Mouse (Mus musculus) forebrain, embryonic 15.5 days (tissue): ENCODE measurements around the gene Sipa1l2. TPM values are rescaled to one million over a fixed set of nuclear protein-coding genes. Genes with fewer than 3 reads are reported as not detected.

Experiments
- ATAC-seq: fragments of 200-750 bp; cut with Nextera tagmentation; replicated peaks from 2 replicates; pipeline ENCODE4 v1.8.0; 2017; ENCODE audit warnings: mild to moderate bottlenecking, moderate TSS enrichment, moderate library complexity
- H3K27ac ChIP-seq: fragments of 300-500 bp; sonication (generic); replicated peaks from 2 replicates; pipeline ENCODE4 v1.5.1; 2015; ENCODE audit warnings: mild to moderate bottlenecking, inconsistent platforms
- H3K27me3 ChIP-seq: fragments of 300-500 bp; sonication (generic); 2 replicates; pipeline ENCODE4 v1.6.1; 2015; ENCODE audit warnings: inconsistent platforms
- H3K36me3 ChIP-seq: fragments of 300-500 bp; sonication (generic); 2 replicates; pipeline ENCODE4 v1.6.1; 2015; ENCODE audit warnings: mild to moderate bottlenecking, inconsistent platforms
- H3K4me1 ChIP-seq: fragments of 300-500 bp; sonication (generic); 2 replicates; pipeline ENCODE4 v1.6.1; 2015; ENCODE audit warnings: inconsistent platforms
- H3K4me2 ChIP-seq: fragments of 300-500 bp; sonication (generic); replicated peaks from 2 replicates; pipeline ENCODE4 v1.6.1; 2015; ENCODE audit warnings: mild to moderate bottlenecking, inconsistent platforms
- H3K4me3 ChIP-seq: fragments of 300-500 bp; sonication (generic); 2 replicates; pipeline ENCODE4 v1.5.1; 2015; ENCODE audit warnings: mild to moderate bottlenecking, inconsistent platforms
- H3K9ac ChIP-seq: fragments of 300-500 bp; sonication (generic); replicated peaks from 2 replicates; pipeline ENCODE4 v1.6.1; 2015; ENCODE audit warnings: mild to moderate bottlenecking, inconsistent platforms
- H3K9me3 ChIP-seq: fragments of 300-500 bp; sonication (generic); 2 replicates; pipeline ENCODE4 v1.6.1; 2016; ENCODE audit warnings: inconsistent platforms
- WGBS: fragments of 180-500 bp; shearing (Covaris S2); methylation state at CpG from one replicate; pipeline ENCODE4 v1.1.7; 2015; ENCODE audit warnings: mixed read lengths; 5-methylcytosine and 5-hydroxymethylcytosine counted together
- polyA plus RNA-seq: library from polyadenylated mRNA; unstranded; fragments of >200 nt; fragmentation: Nextera tagmentation; extraction: Ambion mirVana; gene quantifications from 2 replicates; pipeline ENCODE4 v1.2.1, GENCODE M21; 2015

Sipa1l2 gene
- polyA plus RNA-seq, 1 experiment from 2014 or later = 32.0 TPM

DNA sequence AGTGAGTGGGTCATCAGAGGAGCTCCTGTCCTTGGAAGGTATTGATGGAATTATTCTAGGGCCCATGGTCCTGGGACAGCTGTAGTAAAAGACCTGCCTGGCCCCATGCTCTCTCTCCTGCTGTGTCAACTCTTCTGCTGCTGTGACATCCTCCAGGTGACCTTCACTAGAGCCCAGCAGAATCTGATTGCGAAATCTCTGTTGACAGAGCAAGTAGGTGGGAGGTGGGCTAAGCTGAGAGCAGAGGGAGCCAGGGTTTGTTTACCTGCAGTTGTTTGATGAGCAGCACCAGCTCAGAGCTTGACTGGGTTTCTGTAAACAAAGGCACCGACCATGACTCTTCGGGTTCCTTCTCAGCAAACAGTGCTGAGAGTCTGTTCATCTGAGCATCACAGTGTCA lies 187.9 kb downstream of the Sipa1l2 start:
- Histone ChIP-seq H3K4me2 (no peak overlapping the region), H3K4me3 (no peak overlapping the region), H3K27me3 (no peaks in the 10 kb centered on the region), H3K36me3 (no peaks in the 10 kb centered on the region), H3K27ac (no peak overlapping the region), H3K9ac (no peak overlapping the region), H3K9me3 (no peaks in the 10 kb centered on the region), H3K4me1 (peaks cover 20% of the 10 kb centered on the region)
- no peak for ATAC-seq
- WGBS = 85% methylated on average over 3 of the region's 3 CpGs

GRCm38 (mm10) chr8:125379939-125380338 lies 189.7 kb downstream of the Sipa1l2 start:
- no peaks in the 10 kb centered on the region for H3K9me3 ChIP-seq
- H3K27me3 ChIP-seq = no peaks in the 10 kb centered on the region
- H3K4me1 ChIP-seq = peaks cover 13% of the 10 kb centered on the region
- no peak overlapping the region for H3K4me2 ChIP-seq
- no peak overlapping the region for H3K9ac ChIP-seq
- no peak for ATAC-seq
- H3K36me3 ChIP-seq = no peaks in the 10 kb centered on the region
- no peak overlapping the region for H3K4me3 ChIP-seq
- WGBS = 65% methylated on average over 7 of the region's 7 CpGs
- no peak overlapping the region for H3K27ac ChIP-seq

DNA sequence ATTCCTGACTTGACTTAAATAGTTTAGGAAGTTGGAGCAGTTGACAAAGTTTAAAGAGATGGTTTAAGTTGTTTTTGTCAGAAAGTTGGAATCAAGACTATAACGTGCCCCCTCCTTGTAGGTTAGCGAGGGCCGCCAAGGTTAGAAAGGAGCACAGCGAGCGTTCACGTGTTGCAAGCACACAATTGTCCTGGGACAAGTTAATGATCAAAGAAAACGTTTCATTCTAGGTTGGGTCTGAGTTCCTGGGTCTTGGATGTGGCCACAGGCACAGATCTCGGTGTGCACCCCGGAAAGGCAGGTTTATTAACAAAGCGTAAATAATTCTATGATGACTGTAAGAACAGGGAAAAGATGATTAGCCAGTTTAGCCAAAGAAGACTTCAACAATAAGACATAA lies 190.5 kb downstream of the Sipa1l2 start:
- Histone ChIP-seq H3K9me3 (no peaks in the 10 kb centered on the region), H3K4me2 (no peak overlapping the region), H3K4me1 (peaks cover 10% of the 10 kb centered on the region), H3K9ac (no peak overlapping the region), H3K4me3 (no peak overlapping the region), H3K27ac (no peak overlapping the region), H3K36me3 (no peaks in the 10 kb centered on the region), H3K27me3 (no peaks in the 10 kb centered on the region)
- ATAC-seq = no peak
- WGBS = 70% methylated on average over 10 of the region's 10 CpGs

GRCm38 (mm10) chr8:125377704-125378103 lies 191.9 kb downstream of the Sipa1l2 start:
- Histone ChIP-seq H3K9me3 (no peaks in the 10 kb centered on the region), H3K36me3 (no peaks in the 10 kb centered on the region), H3K9ac (no peak overlapping the region), H3K4me1 (peaks cover 10% of the 10 kb centered on the region), H3K4me3 (no peak overlapping the region), H3K4me2 (no peak overlapping the region), H3K27me3 (no peaks in the 10 kb centered on the region), H3K27ac (no peak overlapping the region)
- ATAC-seq = no peak
- WGBS = 97% methylated on average over 3 of the region's 3 CpGs

DNA sequence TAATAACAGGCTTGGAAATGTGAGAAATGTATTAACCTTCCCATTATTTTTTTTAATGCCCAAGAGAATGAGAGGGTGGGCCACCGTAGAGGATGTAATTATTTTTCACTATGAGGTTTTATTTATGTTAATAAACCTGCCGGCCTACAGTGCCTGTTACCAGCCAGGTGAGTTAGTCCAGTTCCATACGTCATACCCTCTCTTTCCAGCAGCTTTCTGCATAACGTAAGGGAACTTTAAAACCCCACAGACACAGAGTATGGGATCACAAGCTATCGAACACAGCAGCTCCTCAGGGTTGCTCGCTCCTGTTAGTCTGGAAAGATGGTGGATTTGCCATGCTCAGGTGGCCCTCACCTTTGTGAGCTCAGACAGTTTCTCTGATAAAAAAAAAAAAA lies 193.2 kb downstream of the Sipa1l2 start:
- Histone ChIP-seq H3K27me3 (no peaks in the 10 kb centered on the region), H3K4me2 (no peak overlapping the region), H3K4me1 (peaks cover 10% of the 10 kb centered on the region), H3K27ac (peak overlapping the region; percentile 74), H3K9ac (no peak overlapping the region), H3K36me3 (no peaks in the 10 kb centered on the region), H3K4me3 (no peak overlapping the region), H3K9me3 (no peaks in the 10 kb centered on the region)
- ATAC-seq = peak; percentile 57
- 60% methylated on average over 6 of the region's 6 CpGs for WGBS

DNA sequence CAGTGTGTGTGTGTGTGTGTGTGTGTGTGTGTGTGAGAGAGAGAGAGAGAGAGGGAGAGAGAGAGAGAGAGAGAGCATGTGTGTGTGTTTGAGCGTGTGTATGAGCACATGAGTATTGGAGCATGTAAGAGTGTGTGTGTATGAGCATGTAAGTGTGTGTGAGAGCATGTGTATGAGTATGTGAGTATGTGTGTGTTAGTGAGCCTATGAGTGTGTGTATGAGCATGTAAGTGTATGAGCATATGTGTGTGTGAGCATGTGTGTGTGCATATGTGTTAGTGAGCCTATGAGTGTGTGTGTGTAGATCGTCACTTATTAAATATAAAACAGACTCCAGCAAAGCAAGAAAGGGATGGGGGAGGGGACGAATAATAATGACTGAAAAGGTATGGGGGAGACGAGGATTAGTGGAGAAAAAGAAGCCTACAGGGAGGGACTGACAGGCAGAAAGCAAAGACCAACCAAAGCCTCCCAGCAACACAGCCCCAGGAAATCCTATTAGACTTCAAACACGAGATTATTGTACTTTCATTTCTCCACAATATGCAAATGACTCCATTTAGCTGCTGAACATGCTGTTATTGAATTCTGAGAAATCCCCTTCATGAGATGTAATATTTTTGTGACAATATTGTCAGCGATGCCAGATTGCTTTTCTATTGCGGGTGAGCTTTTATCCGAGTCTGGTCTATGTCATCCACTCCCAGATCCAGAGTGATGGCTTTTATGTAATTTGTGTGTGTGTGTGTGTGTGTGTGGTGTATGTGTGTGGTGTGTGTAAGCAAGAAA lies 193.8 kb downstream of the Sipa1l2 start:
- ATAC-seq = peak; percentile 66
- H3K4me3 ChIP-seq = no peak overlapping the region
- no peak overlapping the region for H3K9ac ChIP-seq
- H3K9me3 ChIP-seq = no peaks in the 10 kb centered on the region
- H3K4me1 ChIP-seq = peaks cover 10% of the 10 kb centered on the region
- no peaks in the 10 kb centered on the region for H3K27me3 ChIP-seq
- H3K36me3 ChIP-seq = no peaks in the 10 kb centered on the region
- peak overlapping the region; percentile 74 for H3K27ac ChIP-seq
- WGBS = 23% methylated on average over 8 of the region's 8 CpGs
- H3K4me2 ChIP-seq = no peak overlapping the region

DNA sequence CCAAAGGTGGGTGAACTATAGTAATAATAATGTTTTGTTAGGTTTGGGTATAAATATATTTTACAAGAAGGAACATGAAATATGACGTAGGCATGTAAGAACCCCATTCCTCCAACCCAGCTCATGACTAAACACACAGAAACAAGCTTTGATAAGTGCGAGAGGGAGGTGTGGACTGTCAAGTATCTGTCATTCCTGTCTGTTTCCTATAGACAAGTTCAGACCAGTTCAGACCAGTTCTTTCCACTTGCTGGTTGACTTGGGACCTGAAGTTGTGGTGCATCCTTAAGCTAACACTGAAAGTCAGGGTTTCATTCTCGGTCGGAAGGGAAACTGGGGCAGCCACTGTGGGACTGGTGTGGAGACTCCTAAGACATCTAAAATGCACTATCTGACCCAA lies 197.0 kb downstream of the Sipa1l2 start:
- no peak overlapping the region for H3K4me3 ChIP-seq
- H3K27ac ChIP-seq = no peak overlapping the region
- 92% methylated on average over 4 of the region's 4 CpGs for WGBS
- H3K27me3 ChIP-seq = no peaks in the 10 kb centered on the region
- no peak for ATAC-seq
- H3K4me1 ChIP-seq = peaks cover 16% of the 10 kb centered on the region
- H3K9me3 ChIP-seq = no peaks in the 10 kb centered on the region
- H3K9ac ChIP-seq = no peak overlapping the region
- no peaks in the 10 kb centered on the region for H3K36me3 ChIP-seq
- H3K4me2 ChIP-seq = no peak overlapping the region

DNA sequence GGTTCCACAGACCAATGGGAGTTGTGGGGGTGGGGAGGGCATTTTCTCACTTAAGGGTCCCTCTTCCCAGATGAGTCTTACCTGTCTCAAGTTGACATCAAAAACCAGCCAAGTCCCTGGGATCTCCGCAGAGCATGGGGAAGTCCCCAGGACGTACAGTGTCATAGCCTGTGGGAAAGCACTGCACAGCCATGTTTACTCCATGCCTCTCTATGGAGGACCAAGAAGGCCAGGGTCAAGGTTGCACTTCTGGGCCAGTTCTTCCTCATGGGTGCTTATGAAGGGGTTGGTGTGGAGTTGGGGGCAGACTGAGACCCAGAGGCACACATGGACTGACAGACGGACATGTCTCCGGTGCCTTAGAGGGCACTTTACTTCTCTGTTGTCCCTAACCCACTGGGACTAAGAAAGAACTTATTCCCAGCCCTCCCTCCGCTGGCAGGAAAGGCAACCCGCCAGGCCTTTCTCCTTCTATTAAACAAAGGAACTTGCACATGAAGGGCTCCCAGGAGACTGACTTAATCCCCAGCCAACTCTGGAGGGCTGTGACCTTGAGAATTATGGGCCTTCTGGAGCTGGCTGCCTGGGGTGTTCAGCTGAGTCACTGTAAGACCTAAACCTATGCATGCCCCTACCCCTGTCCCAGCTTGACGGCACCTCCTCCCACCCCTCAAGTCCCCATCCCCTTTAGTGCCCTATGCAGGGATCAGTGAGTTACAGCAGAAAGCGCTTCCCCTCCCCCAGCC lies 199.9 kb downstream of the Sipa1l2 start:
- 34% methylated on average over 8 of the region's 8 CpGs for WGBS

DNA sequence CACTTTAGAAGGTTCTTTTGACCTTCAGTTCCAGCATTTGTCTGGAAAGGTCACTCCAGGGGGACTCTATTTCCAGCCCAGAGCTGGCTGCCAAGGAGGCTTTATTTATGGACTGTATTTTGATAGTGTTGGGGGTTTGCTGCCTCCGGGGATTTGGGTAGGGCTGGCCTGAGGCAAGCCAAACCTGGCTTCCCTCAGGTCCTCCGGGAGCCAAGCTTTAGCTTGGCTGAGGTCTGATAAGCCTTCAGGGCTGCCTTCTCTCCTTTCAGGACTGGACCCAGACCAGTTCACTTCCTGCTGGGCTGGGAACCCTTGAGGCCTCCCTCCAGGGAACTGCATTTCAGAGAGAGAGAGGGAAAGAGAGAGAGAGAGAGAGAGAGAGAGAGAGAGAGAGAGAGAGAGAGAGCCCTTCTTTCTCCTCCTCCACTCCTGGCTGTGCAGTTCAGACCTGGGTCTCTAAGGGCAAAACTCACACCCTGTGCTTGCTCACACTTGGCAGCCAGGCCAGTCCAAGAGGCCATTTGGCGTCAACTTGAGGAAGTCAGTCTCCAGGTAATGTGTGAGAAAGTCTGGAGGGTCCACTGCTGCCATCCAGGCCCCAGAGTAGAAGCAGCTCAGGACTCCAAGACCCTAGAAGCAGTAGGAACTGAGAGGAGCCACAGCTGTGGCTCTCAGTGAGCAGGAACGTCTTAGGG lies 201.1 kb downstream of the Sipa1l2 start:
- WGBS = 81% methylated on average over 4 of the region's 4 CpGs

More for the DNA sequence above, 199.9 kb downstream of the Sipa1l2 start:
- peaks cover 6% of the 10 kb centered on the region; the same call in 1 of the 2 replicates for H3K4me1 ChIP-seq
- ATAC-seq = no peak
- no peak overlapping the region for H3K27ac ChIP-seq
- no peaks in the 10 kb centered on the region for H3K36me3 ChIP-seq
- H3K27me3 ChIP-seq = no peaks in the 10 kb centered on the region
- no peak overlapping the region for H3K4me2 ChIP-seq
- no peak overlapping the region for H3K9ac ChIP-seq
- no peak overlapping the region for H3K4me3 ChIP-seq
- no peaks in the 10 kb centered on the region for H3K9me3 ChIP-seq

More for the DNA sequence above, 201.1 kb downstream of the Sipa1l2 start:
- Histone ChIP-seq H3K9ac (no peak overlapping the region), H3K4me1 (peaks cover 6% of the 10 kb centered on the region; the same call in 1 of the 2 replicates), H3K4me2 (no peak overlapping the region), H3K36me3 (no peaks in the 10 kb centered on the region), H3K27ac (no peak overlapping the region), H3K4me3 (no peak overlapping the region), H3K9me3 (no peaks in the 10 kb centered on the region), H3K27me3 (no peaks in the 10 kb centered on the region)
- no peak for ATAC-seq

Other genes with a start within 250 kb of the Sipa1l2 start
- gene Map10, start 100.0 kb upstream of the Sipa1l2 start, polyA plus RNA-seq = 10.3 and 11.5 TPM in 2 replicates
- 26.5 and 28.0 TPM in 2 replicates for gene Ntpcr, start 160.2 kb upstream of the Sipa1l2 start, polyA plus RNA-seq